Mouse (Mus musculus): ENCODE measurements around the gene Cryl1.

The Cryl1 gene

GRCm38 (mm10) chr14:57372348-57373102 is 25.8 kb downstream of the Cryl1 start:
- CTCF ChIA-PET = no interaction called here

GRCm38 (mm10) chr14:57367327-57367726 is 31.0 kb downstream of the Cryl1 start:
- CTCF ChIA-PET = no interaction called here

GRCm38 (mm10) chr14:57366724-57367123 is 31.6 kb downstream of the Cryl1 start:
- CTCF ChIA-PET = interaction anchor here (0.5 kb wide), 1 partner anchor 522 kb away, joined by 6 read pairs; no protein-coding TSS in a partner anchor

- CTCF ChIA-PET = no interaction called here
Measured at GRCm38 (mm10) chr14:57365341-57365740, 33.0 kb downstream of the Cryl1 start.

- CTCF ChIA-PET = no interaction called here
Measured at GRCm38 (mm10) chr14:57363833-57364232, 34.5 kb downstream of the Cryl1 start.

- CTCF ChIA-PET = no interaction called here
Measured at GRCm38 (mm10) chr14:57362726-57363660, 35.3 kb downstream of the Cryl1 start.

- CTCF ChIA-PET = no interaction called here
Measured at GRCm38 (mm10) chr14:57357030-57357429, 41.3 kb downstream of the Cryl1 start.

- CTCF ChIA-PET = no interaction called here
Measured at GRCm38 (mm10) chr14:57351521-57352235, 46.7 kb downstream of the Cryl1 start.

- CTCF ChIA-PET = no interaction called here
Measured at GRCm38 (mm10) chr14:57349955-57350354, 48.4 kb downstream of the Cryl1 start.

- CTCF ChIA-PET = no interaction called here
Measured at GRCm38 (mm10) chr14:57348155-57348554, 50.2 kb downstream of the Cryl1 start.

GRCm38 (mm10) chr14:57346135-57346534 is 52.2 kb downstream of the Cryl1 start:
- CTCF ChIA-PET = no interaction called here

- CTCF ChIA-PET = no interaction called here
Measured at GRCm38 (mm10) chr14:57344781-57345492, 53.4 kb downstream of the Cryl1 start.

GRCm38 (mm10) chr14:57343057-57343750 is 55.1 kb downstream of the Cryl1 start:
- CTCF ChIA-PET = no interaction called here

GRCm38 (mm10) chr14:57342316-57343055 is 55.8 kb downstream of the Cryl1 start:
- CTCF ChIA-PET = no interaction called here

GRCm38 (mm10) chr14:57338666-57339065 is 59.7 kb downstream of the Cryl1 start:
- CTCF ChIA-PET = no interaction called here

- CTCF ChIA-PET = interaction anchor here (0.5 kb wide), 1 partner anchor 24 kb away, joined by 11 read pairs; no protein-coding TSS in a partner anchor
Measured at GRCm38 (mm10) chr14:57334833-57335232, 63.5 kb downstream of the Cryl1 start.

GRCm38 (mm10) chr14:57332503-57332902 is 65.8 kb downstream of the Cryl1 start:
- CTCF ChIA-PET = no interaction called here

- CTCF ChIA-PET = no interaction called here
Measured at GRCm38 (mm10) chr14:57331097-57331496, 67.2 kb downstream of the Cryl1 start.

- CTCF ChIA-PET = no interaction called here
Measured at GRCm38 (mm10) chr14:57329600-57329999, 68.7 kb downstream of the Cryl1 start.

- CTCF ChIA-PET = no interaction called here
Measured at GRCm38 (mm10) chr14:57326771-57327170, 71.6 kb downstream of the Cryl1 start.

Measured in spleen, embryonic (tissue).